Mouse (Mus musculus) kidney, adult 2 months (tissue): ENCODE measurements around the gene Hmcn1. TPM values are rescaled to one million over a fixed set of nuclear protein-coding genes. Genes with fewer than 3 reads are reported as not detected.

Experiments used
- DNase-seq: peaks from one replicate; pipeline ENCODE4 v3.0.0; 2021
- H3K27ac ChIP-seq: fragments of 200-500 bp; 2 replicates; pipeline ENCODE4 v1.5.1; 2012; ENCODE audit warnings: low read depth, low read length, control low read depth, inconsistent platforms; ENCODE audit not compliant: insufficient read depth
- H3K27me3 ChIP-seq: fragments of 200-500 bp; replicated peaks from 2 replicates; pipeline ENCODE4 v1.6.1; 2012; ENCODE audit warnings: mild to moderate bottlenecking, moderate library complexity, low read length, inconsistent platforms; ENCODE audit not compliant: control insufficient read depth, insufficient read depth
- H3K36me3 ChIP-seq: fragments of 200-500 bp; 2 replicates; pipeline ENCODE4 v1.6.1; 2012; ENCODE audit warnings: mild to moderate bottlenecking, moderate library complexity, low read length, inconsistent platforms; ENCODE audit not compliant: control insufficient read depth, insufficient read depth
- H3K4me1 ChIP-seq: fragments of 200-500 bp; 2 replicates; pipeline ENCODE4 v1.6.1; 2011; ENCODE audit warnings: low read length; ENCODE audit not compliant: control insufficient read depth, insufficient read depth
- H3K4me3 ChIP-seq: fragments of 200-500 bp; 2 replicates; pipeline ENCODE4 v1.5.1; 2011; ENCODE audit warnings: mild to moderate bottlenecking, low read depth, low read length, control low read depth; ENCODE audit not compliant: insufficient read depth
- CTCF ChIP-seq: fragments of 200-500 bp; conservative IDR thresholded peaks from 2 replicates; pipeline ENCODE4 v1.5.1; 2011; ENCODE audit warnings: low read depth, mild to moderate bottlenecking, control low read depth, low read length, moderate library complexity, mixed read lengths; ENCODE audit not compliant: insufficient read depth, insufficient read length
- POLR2A ChIP-seq: fragments of 200-500 bp; IDR thresholded peaks from one replicate; pipeline ENCODE4 v1.6.1; 2011; ENCODE audit warnings: low read depth, low read length, control low read depth
- WGBS: fragments of 180-500 bp; shearing (Covaris S2); methylation state at CpG from one replicate; pipeline ENCODE4 v1.1.7; 2018; 5-methylcytosine and 5-hydroxymethylcytosine counted together
- polyA plus RNA-seq: library from polyadenylated mRNA; depleted of rRNA; stranded (reverse); fragments of >200 nt; gene quantifications from 2 replicates; pipeline ENCODE4 v1.2.3, GENCODE M21; 2012

The Hmcn1 gene
- polyA plus RNA-seq, 1 experiment, result 1.7 TPM

DNA sequence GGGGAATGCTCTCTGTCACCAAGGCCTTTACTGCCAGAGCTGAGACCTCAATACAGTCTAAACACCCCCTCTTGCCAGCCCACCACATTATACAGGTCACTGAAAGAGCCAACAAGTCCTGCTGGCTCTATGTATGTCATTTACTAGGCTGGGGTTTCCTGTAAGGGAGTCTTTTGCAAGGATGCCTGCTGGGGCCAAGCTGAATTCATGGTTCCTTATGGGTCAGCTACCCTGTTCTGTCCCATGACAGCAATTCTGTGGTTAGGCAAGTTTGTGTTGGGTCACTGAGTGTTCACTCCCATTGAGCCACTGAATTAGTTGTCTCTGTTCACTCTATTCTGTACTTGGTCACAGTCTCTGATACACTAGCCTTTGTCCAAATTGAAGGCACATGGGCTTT is 405.8 kb downstream of the Hmcn1 start:
- no peak for TF ChIP-seq CTCF
- no peak for TF ChIP-seq POLR2A
- H3K36me3 ChIP-seq, result no peaks in the 10 kb centered on the region
- no peak for DNase-seq
- H3K4me3 ChIP-seq, result no peak overlapping the region
- no peaks in the 10 kb centered on the region for H3K27me3 ChIP-seq
- H3K4me1 ChIP-seq, result no peaks in the 10 kb centered on the region
- no peak overlapping the region for H3K27ac ChIP-seq

DNA sequence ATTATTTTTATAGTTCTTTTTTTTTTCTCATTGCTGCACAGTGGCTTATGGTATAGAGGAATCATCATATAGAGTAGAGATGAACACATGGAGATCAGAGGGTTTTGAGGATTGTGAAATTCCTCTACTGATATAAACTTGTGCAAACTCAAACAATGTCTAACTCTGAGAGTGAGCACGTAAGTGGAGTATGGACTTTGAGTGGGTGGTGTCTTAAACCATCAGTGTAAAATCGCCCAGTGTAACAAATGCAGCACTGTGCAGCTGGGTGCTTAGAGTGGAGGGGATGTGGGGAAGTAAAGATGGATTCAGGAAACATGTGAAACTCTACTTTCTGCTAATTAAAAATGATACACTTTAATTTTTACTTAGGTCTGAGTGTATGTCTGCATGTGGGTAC is 408.8 kb downstream of the Hmcn1 start:
- Histone ChIP-seq H3K27me3 (no peaks in the 10 kb centered on the region), H3K4me3 (no peak overlapping the region), H3K4me1 (no peaks in the 10 kb centered on the region), H3K27ac (no peak overlapping the region), H3K36me3 (no peaks in the 10 kb centered on the region)
- DNase-seq, result no peak
- TF ChIP-seq CTCF, result no peak
- TF ChIP-seq POLR2A, result no peak
- WGBS, result 76% methylated on average over 2 of the region's 2 CpGs

DNA sequence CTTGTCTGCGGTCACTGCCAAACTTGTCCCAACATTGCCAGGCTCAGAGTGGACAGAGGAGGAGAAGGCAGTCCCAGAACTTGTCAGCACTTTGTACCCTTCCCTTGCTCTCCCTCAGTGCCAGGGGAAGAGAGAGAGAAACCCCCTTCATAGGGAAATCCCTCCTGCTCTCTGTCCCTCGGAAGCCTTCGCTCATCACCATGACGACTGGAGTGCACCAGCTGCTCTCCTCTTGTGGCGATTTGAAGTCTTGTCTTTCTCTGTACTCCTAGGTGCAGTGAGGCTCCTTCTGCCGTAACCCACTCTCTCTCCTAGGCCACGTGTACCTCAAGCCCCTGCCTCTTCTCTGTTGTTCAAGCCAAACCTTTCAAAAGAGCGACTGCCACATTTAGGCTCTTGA is 409.5 kb downstream of the Hmcn1 start:
- Histone ChIP-seq H3K27me3 (no peaks in the 10 kb centered on the region), H3K4me3 (no peak overlapping the region), H3K27ac (no peak overlapping the region), H3K36me3 (no peaks in the 10 kb centered on the region), H3K4me1 (no peaks in the 10 kb centered on the region)
- WGBS, result 65% methylated on average over 8 of the region's 8 CpGs
- no peak for DNase-seq
- no peak for TF ChIP-seq POLR2A
- no peak for TF ChIP-seq CTCF

DNA sequence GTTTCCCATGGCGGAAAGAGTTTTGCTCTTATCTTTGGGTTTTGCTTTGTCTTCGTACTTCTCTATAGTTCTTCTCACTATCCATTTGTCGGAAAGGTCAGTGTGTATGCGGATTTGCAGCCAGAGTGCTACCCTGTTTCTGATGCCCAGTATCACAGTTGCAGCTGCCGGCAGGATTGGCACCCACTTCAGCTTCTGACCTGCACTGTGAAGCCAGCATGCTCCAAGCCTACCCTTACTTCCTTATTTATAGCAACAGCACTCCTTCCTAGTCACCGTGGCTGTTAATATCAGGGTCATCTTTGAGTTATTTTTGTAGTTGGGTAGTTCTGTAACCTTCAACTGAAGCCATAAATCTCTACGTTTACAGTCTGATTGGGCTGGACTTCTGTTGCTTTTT is 412.7 kb downstream of the Hmcn1 start:
- no peak overlapping the region for H3K4me3 ChIP-seq
- WGBS, result 76% methylated on average over 7 of the region's 7 CpGs
- no peak overlapping the region for H3K27ac ChIP-seq
- no peak for DNase-seq
- no peaks in the 10 kb centered on the region for H3K27me3 ChIP-seq
- no peaks in the 10 kb centered on the region for H3K4me1 ChIP-seq
- TF ChIP-seq POLR2A, result no peak
- no peak for TF ChIP-seq CTCF
- no peaks in the 10 kb centered on the region for H3K36me3 ChIP-seq

DNA sequence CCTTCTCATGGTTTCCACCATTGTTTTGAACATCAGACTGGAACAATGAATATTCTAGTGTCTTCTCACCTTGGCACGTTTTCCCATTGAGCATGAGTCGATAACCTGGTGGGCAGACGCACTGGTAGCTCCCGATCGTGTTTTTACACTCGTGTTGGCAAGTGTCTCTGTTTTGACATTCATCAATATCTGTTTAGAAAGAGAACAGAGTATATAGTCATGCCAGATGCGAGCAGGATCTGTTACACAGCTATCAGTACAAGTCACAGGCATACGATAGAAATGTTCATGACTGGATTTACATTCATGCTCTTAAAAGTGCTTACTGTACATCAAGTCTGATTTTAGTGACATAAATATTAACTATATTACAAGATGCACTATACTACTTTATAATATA is 419.8 kb downstream of the Hmcn1 start:
- 94% methylated on average over 8 of the region's 8 CpGs for WGBS
- H3K27ac ChIP-seq, result no peak overlapping the region
- no peaks in the 10 kb centered on the region for H3K27me3 ChIP-seq
- no peak overlapping the region for H3K4me3 ChIP-seq
- no peak for DNase-seq
- TF ChIP-seq CTCF (no peak), POLR2A (no peak)
- H3K36me3 ChIP-seq, result no peaks in the 10 kb centered on the region
- no peaks in the 10 kb centered on the region for H3K4me1 ChIP-seq

DNA sequence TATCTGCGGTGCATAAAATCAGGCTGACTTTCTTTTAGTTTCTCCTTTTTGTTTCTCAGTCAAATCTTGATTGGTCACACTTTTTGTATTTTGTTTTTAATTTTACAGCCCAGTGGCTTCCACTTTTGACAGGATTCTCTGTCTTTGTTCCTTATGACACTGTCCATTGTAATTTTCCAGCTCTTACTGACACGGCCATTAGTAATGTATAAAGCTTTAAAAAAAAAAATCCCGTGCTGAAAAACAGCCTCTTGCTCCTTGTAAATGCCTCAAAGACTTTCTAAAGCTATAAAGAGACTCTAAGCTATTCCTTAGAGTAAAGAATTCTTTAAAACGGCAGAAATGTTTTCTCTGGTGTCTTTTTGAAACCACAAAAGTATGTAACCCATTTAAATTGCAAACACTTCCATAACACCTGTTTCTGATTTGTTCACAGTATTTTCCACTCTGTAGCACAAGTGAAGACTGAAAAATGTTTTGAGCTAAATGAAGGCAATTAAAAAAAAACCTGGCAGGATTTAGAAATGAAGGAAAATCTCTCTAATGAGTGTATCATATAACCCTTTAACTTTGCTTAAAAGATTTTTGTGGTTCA is 422.6 kb downstream of the Hmcn1 start:
- 51% methylated on average over 4 of the region's 4 CpGs for WGBS

DNA sequence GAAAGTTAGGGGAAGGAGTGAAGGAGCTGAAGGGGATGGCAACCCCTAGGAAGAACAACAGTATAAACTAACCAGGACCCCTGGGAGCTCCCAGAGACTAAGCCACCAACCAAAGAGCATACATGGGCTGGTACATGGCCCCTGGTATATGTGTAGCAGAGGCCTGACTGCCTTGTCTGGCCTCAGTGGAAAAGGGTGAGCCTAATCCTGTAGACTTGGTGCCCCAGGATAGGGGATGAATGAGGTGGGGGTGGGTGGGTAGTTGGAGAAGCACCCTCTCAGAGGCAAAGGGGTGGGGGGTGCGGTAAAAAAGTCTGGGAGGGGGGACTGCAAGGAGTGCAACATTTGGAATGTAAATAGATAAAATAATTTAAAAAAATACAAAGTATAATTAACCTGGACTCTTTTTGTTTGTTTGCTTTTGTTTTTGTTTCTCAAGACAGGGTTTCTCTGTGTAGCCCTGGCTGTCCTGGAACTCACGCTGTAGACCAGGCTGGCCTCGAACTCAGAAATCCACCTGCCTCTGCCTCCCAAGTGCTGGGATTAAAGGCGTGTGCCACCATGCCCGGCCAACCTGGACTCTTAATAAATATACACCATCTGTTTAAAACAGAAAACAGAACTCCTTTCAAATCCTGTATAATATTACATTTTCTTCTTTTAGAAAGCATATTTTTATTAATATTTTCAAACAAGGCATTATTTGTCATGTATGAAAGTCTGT is 423.3 kb downstream of the Hmcn1 start:
- WGBS, result 95% methylated on average over 5 of the region's 5 CpGs
- Histone ChIP-seq H3K4me3 (no peak overlapping the region), H3K36me3 (no peaks in the 10 kb centered on the region), H3K27me3 (no peaks in the 10 kb centered on the region), H3K4me1 (no peaks in the 10 kb centered on the region), H3K27ac (no peak overlapping the region)
- no peak for DNase-seq
- TF ChIP-seq CTCF (no peak), POLR2A (no peak)

More for the DNA sequence above, 422.6 kb downstream of the Hmcn1 start:
- DNase-seq, result no peak
- Histone ChIP-seq H3K4me1 (no peaks in the 10 kb centered on the region), H3K4me3 (no peak overlapping the region), H3K27me3 (no peaks in the 10 kb centered on the region), H3K36me3 (no peaks in the 10 kb centered on the region), H3K27ac (no peak overlapping the region)
- TF ChIP-seq POLR2A, result no peak
